Mouse (Mus musculus) CH12.LX (cell line): ENCODE data around the gene Mgat4b. TPM values are rescaled to one million over a fixed set of nuclear protein-coding genes. Genes with fewer than 3 reads are reported as not detected.

Source experiments
- DNase-seq: peaks from one replicate; pipeline ENCODE4 v3.0.0-alpha.2; 2013; ENCODE audit errors: extremely low read depth
- H3K27ac ChIP-seq: 2 replicates; pipeline ENCODE4 v1.5.1; 2012; ENCODE audit warnings: low read depth, mild to moderate bottlenecking, control low read depth, moderate library complexity; ENCODE audit not compliant: insufficient read depth
- H3K27me3 ChIP-seq: replicated peaks from 2 replicates; pipeline ENCODE3; 2012; ENCODE audit warnings: inconsistent platforms
- H3K36me3 ChIP-seq, 2 experiments: replicated peaks in 1 of 2; 2 replicates each; pipeline versions ENCODE3 to v1.6.1; 2012; ENCODE audit warnings: inconsistent platforms in 1 of 2, low read length in 1 of 2, mild to moderate bottlenecking in 1 of 2, mixed read lengths in 1 of 2, moderate library complexity in 1 of 2; ENCODE audit not compliant: control insufficient read depth in 1 of 2, insufficient read depth in 1 of 2
- H3K4me1 ChIP-seq, 2 experiments: 2 replicates each; pipeline ENCODE4 v1.6.1; 2012; ENCODE audit warnings: inconsistent platforms in 1 of 2, moderate library complexity in 1 of 2; ENCODE audit not compliant: insufficient read depth in 2 of 2, control insufficient read depth in 1 of 2
- H3K4me2 ChIP-seq: 2 replicates; pipeline ENCODE4 v1.6.1; 2012; ENCODE audit warnings: low read depth, mild to moderate bottlenecking, control low read depth; ENCODE audit not compliant: poor library complexity, insufficient read depth, severe bottlenecking
- H3K4me3 ChIP-seq, 3 experiments: fragments of 150-350 bp in 1 of 3; sonication (generic) in 1 of 3; replicated peaks in 1 of 3; 2 replicates each; pipeline versions ENCODE3 to v1.5.1; 2011 to 2012; ENCODE audit warnings: low read depth in 2 of 3, low read length in 2 of 3, mild to moderate bottlenecking in 2 of 3, moderate library complexity in 2 of 3, control low read depth in 1 of 3, improper control_type of control experiment in 1 of 3, inconsistent platforms in 1 of 3, mixed read lengths in 1 of 3; ENCODE audit not compliant: poor library complexity in 1 of 3
- H3K79me2 ChIP-seq: replicated peaks from 2 replicates; pipeline ENCODE4 v1.6.1; 2012; ENCODE audit warnings: mild to moderate bottlenecking, moderate library complexity; ENCODE audit not compliant: control insufficient read depth, poor library complexity, insufficient read depth, severe bottlenecking; ENCODE audit errors: extremely low read depth
- H3K9ac ChIP-seq: 2 replicates; pipeline ENCODE4 v1.6.1; 2012; ENCODE audit warnings: low read depth, mild to moderate bottlenecking, control low read depth, moderate library complexity; ENCODE audit not compliant: insufficient read depth
- H3K9me3 ChIP-seq: replicated peaks from 2 replicates; pipeline ENCODE3; 2012; ENCODE audit warnings: low read length, inconsistent platforms, mixed read lengths
- BHLHE40 ChIP-seq: IDR thresholded peaks from 2 replicates; pipeline ENCODE4 v1.6.1; 2011; ENCODE audit warnings: mild to moderate bottlenecking, low read depth, low read length, improper control_type of control experiment
- CHD1 ChIP-seq: IDR thresholded peaks from 2 replicates; pipeline ENCODE4 v1.6.1; 2012; ENCODE audit warnings: low read depth, low read length, improper control_type of control experiment, inconsistent platforms
- CHD2 ChIP-seq: IDR thresholded peaks from 2 replicates; pipeline ENCODE4 v1.6.1; 2011; ENCODE audit warnings: low read length, improper control_type of control experiment
- CTCF ChIP-seq, 2 experiments: IDR thresholded peaks in 1 of 2; conservative IDR thresholded peaks in 1 of 2; 2 replicates each; pipeline ENCODE4 v1.5.1; 2011 to 2012; ENCODE audit warnings: low read depth in 2 of 2, low read length in 2 of 2, improper control_type of control experiment in 1 of 2, inconsistent platforms in 1 of 2, mild to moderate bottlenecking in 1 of 2, moderate library complexity in 1 of 2
- ELF1 ChIP-seq: IDR thresholded peaks from 2 replicates; pipeline ENCODE4 v1.6.1; 2014; ENCODE audit warnings: low read depth, mild to moderate bottlenecking, inconsistent platforms, low read length, improper control_type of control experiment
- EP300 ChIP-seq: IDR thresholded peaks from 2 replicates; pipeline ENCODE4 v1.6.1; 2011; ENCODE audit warnings: low read length, improper control_type of control experiment
- HCFC1 ChIP-seq: IDR thresholded peaks from 2 replicates; pipeline ENCODE4 v1.6.1; 2012; ENCODE audit warnings: low read depth, mild to moderate bottlenecking, inconsistent platforms, low read length, improper control_type of control experiment
- IRF4 ChIP-seq: IDR thresholded peaks from 2 replicates; pipeline ENCODE4 v1.6.1; 2014; ENCODE audit warnings: low read depth, mild to moderate bottlenecking, inconsistent platforms, low read length, improper control_type of control experiment
- JUN ChIP-seq: IDR thresholded peaks from 2 replicates; pipeline ENCODE4 v1.6.1; 2011; ENCODE audit warnings: low read depth, mild to moderate bottlenecking, low read length, improper control_type of control experiment, moderate library complexity; ENCODE audit not compliant: insufficient read depth
- JUND ChIP-seq: conservative IDR thresholded peaks from 2 replicates; pipeline ENCODE4 v1.6.1; 2011; ENCODE audit warnings: low read depth, low read length, improper control_type of control experiment
- KAT2A ChIP-seq: IDR thresholded peaks from 2 replicates; pipeline ENCODE4 v1.6.1; 2012; ENCODE audit warnings: low read length, improper control_type of control experiment, inconsistent platforms; ENCODE audit not compliant: insufficient replicate concordance
- MAX ChIP-seq: IDR thresholded peaks from 2 replicates; pipeline ENCODE4 v1.6.1; 2011; ENCODE audit warnings: low read length, improper control_type of control experiment
- MAZ ChIP-seq: IDR thresholded peaks from 2 replicates; pipeline ENCODE4 v1.6.1; 2012; ENCODE audit warnings: low read depth, mild to moderate bottlenecking, inconsistent platforms, low read length, improper control_type of control experiment, moderate library complexity
- MEF2A ChIP-seq: IDR thresholded peaks from 2 replicates; pipeline ENCODE4 v1.6.1; 2014; ENCODE audit warnings: low read depth, mild to moderate bottlenecking, inconsistent platforms, low read length, improper control_type of control experiment, borderline replicate concordance
- MYC ChIP-seq: IDR thresholded peaks from 2 replicates; pipeline ENCODE4 v1.6.1; 2011; ENCODE audit warnings: low read depth, mild to moderate bottlenecking, improper control_type of control experiment, low read length
- NRF1 ChIP-seq: IDR thresholded peaks from 2 replicates; pipeline ENCODE4 v1.6.1; 2014; ENCODE audit warnings: low read depth, mild to moderate bottlenecking, inconsistent platforms, low read length, improper control_type of control experiment, moderate library complexity
- PAX5 ChIP-seq: IDR thresholded peaks from 2 replicates; pipeline ENCODE4 v1.6.1; 2012; ENCODE audit warnings: low read length, inconsistent platforms, mixed read lengths
- POLR2A ChIP-seq: IDR thresholded peaks from 2 replicates; pipeline ENCODE4 v1.6.1; 2011; ENCODE audit warnings: low read depth, mild to moderate bottlenecking, improper control_type of control experiment, low read length
- RAD21 ChIP-seq: IDR thresholded peaks from 2 replicates; pipeline ENCODE4 v1.6.1; 2011; ENCODE audit warnings: low read depth, mild to moderate bottlenecking, low read length, improper control_type of control experiment, moderate library complexity
- RCOR1 ChIP-seq: conservative IDR thresholded peaks from 2 replicates; pipeline ENCODE4 v1.6.1; 2012; ENCODE audit warnings: low read depth, mild to moderate bottlenecking, inconsistent platforms, low read length, improper control_type of control experiment
- SIN3A ChIP-seq: IDR thresholded peaks from 2 replicates; pipeline ENCODE4 v1.6.1; 2012; ENCODE audit warnings: low read length, improper control_type of control experiment, inconsistent platforms
- SMC3 ChIP-seq: IDR thresholded peaks from 2 replicates; pipeline ENCODE4 v1.6.1; 2011; ENCODE audit warnings: low read depth, low read length, improper control_type of control experiment
- TCF12 ChIP-seq: IDR thresholded peaks from 2 replicates; pipeline ENCODE4 v1.6.1; 2014; ENCODE audit warnings: low read depth, mild to moderate bottlenecking, inconsistent platforms, low read length, improper control_type of control experiment
- USF1 ChIP-seq: IDR thresholded peaks from 2 replicates; pipeline ENCODE4 v1.6.1; 2014; ENCODE audit warnings: low read depth, mild to moderate bottlenecking, inconsistent platforms, low read length, improper control_type of control experiment
- USF2 ChIP-seq: conservative IDR thresholded peaks from 2 replicates; pipeline ENCODE4 v1.6.1; 2011; ENCODE audit warnings: low read depth, low read length, improper control_type of control experiment
- ZC3H11A ChIP-seq: IDR thresholded peaks from 2 replicates; pipeline ENCODE4 v1.6.1; 2012; ENCODE audit warnings: low read depth, mild to moderate bottlenecking, inconsistent platforms, low read length, improper control_type of control experiment
- ZKSCAN1 ChIP-seq: IDR thresholded peaks from 2 replicates; pipeline ENCODE4 v1.6.1; 2012; ENCODE audit warnings: low read depth, inconsistent platforms, low read length, improper control_type of control experiment, borderline replicate concordance
- ZMIZ1 ChIP-seq: IDR thresholded peaks from 2 replicates; pipeline ENCODE4 v1.6.1; 2012; ENCODE audit warnings: low read depth, mild to moderate bottlenecking, inconsistent platforms, low read length, improper control_type of control experiment
- ZNF384 ChIP-seq: IDR thresholded peaks from 2 replicates; pipeline ENCODE4 v1.6.1; 2012; ENCODE audit warnings: low read depth, low read length, improper control_type of control experiment, inconsistent platforms
- dilution Hi-C: fragments of 300-500 bp; cut with MboI; formaldehyde crosslinking; loops from 2 replicates; pipeline ENCODE4 v1.14.3; 2020; ENCODE audit warnings: low sequenced_read_pairs; ENCODE audit not compliant: extremely low pct_unique_long_range_greater_than_20kb, extremely low pct_ligation_motif_present
- in situ Hi-C: fragments of 300-500 bp; cut with MboI; formaldehyde crosslinking; loops from 3 replicates; pipeline ENCODE4 v1.14.3; 2019; ENCODE audit warnings: low sequenced_read_pairs, low pct_ligation_motif_present, low pct_unique_long_range_greater_than_20kb, mixed read lengths
- polyA plus RNA-seq: library from polyadenylated mRNA; unstranded; fragments of >175 nt; gene quantifications from 2 replicates; pipeline ENCODE4 v1.2.1, GENCODE M21; 2012; ENCODE audit warnings: low read depth; ENCODE audit not compliant: insufficient read length
- total RNA-seq, 2 experiments: library from RNA; depleted of rRNA; stranded (reverse); fragments of 300-350 nt in 1 of 2; fragments of >200 nt in 1 of 2; gene quantifications; 2 replicates each; pipeline ENCODE4 v1.2.3; 2012 to 2014

Gene Mgat4b
- total and polyA plus RNA-seq, 3 experiments, result 4.6 to 27.4 (median 16.2) TPM

DNA sequence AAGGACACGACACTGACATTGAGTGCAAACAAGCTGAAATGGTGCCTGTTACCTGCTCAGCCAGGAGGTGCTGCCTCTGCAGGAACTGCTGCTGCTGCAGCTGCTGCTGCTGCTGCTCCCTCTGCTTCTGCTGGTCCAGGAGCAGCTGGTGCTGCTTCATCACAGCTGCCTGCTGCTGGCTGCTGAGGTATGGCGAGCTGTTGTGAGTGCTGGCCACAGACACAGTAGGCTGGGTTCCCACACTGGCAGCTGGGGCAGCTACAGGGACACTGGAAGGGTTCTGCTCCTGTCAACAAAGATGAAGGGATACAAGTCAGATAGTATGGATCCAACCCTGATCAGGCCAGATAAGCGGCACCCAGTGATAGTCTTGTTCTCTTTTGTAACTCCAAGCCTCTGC lies 52.5 kb downstream of the Mgat4b start:
- DNase-seq, result no peak
- Histone ChIP-seq H3K4me2 (no peak overlapping the region), H3K4me1 (no peaks in the 10 kb centered on the region), H3K4me3 (no peak overlapping the region), H3K27me3 (no peaks in the 10 kb centered on the region)
- in situ Hi-C loops, result no loop called here
- TF ChIP-seq MEF2A, result no peak
- no peak for TF ChIP-seq ELF1
- no peak for TF ChIP-seq ZC3H11A
- TF ChIP-seq CHD2, result no peak
- no peak for TF ChIP-seq MAZ
- TF ChIP-seq JUN, result no peak
- TF ChIP-seq ZMIZ1, result no peak
- TF ChIP-seq, all 38 proteins: peak for 0
- Histone ChIP-seq H3K79me2 (no peaks in the 10 kb centered on the region), H3K27ac (no peak overlapping the region), H3K36me3 (peaks cover 79 to 92% of the 10 kb centered on the region in 2 experiments), H3K9ac (no peak overlapping the region), H3K9me3 (no peaks in the 10 kb centered on the region)
- dilution Hi-C loops, result no loop called here

DNA sequence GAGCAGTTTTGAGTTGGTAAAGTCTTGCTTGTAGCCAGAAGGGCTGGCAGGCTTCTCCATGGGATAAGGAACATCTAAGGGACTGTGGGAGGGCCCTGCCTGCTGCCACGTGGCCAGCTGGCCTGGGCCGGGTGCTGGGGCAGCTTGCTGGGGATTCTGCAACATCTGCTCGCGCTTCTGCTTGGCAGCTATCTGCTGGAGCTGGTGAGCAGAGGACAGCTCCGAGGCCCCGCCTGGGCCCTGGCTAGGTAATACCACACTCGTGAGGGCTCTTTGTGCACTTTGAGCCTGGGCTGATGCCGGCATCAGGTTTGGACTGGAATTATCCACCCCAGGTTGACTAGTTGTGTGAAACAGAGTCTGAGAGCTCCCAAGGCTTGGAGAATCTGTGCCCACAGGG lies 55.2 kb downstream of the Mgat4b start:
- no peak for DNase-seq

DNA sequence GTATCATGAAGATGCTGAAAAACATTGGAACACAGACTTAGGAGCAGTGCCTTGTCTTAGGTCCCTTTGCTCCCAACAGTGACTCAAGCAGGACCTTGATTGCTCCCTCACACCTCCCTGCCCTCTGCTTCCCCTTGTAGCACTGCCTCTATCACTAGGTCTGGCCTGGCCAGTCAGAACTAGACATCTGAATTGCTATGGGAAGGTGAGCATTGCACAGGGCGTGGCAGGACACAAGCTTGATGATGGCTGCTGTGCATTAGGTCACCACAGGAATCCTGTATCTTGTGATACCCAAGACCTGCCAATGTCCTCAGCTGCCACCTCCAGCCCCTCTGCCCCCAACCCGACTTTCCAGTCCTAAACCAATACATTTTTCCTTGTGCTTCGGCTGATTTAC lies 56.3 kb downstream of the Mgat4b start:
- H3K9me3 ChIP-seq, result no peaks in the 10 kb centered on the region
- H3K4me3 ChIP-seq, result no peak overlapping the region
- no peak overlapping the region for H3K9ac ChIP-seq
- dilution Hi-C loops, result no loop called here
- no peaks in the 10 kb centered on the region for H3K4me1 ChIP-seq
- H3K27me3 ChIP-seq, result no peaks in the 10 kb centered on the region
- no peak overlapping the region for H3K4me2 ChIP-seq
- DNase-seq, result no peak
- TF ChIP-seq MAZ (no peak), CTCF (conservative IDR thresholded peaks at IDR 0.05 in 1 of 2, IDR thresholded peaks at IDR 0.05 in 1 of 2; ENCODE audit: low read depth in 2 of 2, low read length in 2 of 2) (no peak), MAX (no peak), ZKSCAN1 (no peak), ZNF384 (no peak), JUND (no peak), MEF2A (no peak), MYC (no peak), USF1 (no peak), HCFC1 (no peak), RAD21 (no peak)
- peaks cover 43 to 83% of the 10 kb centered on the region in 2 experiments for H3K36me3 ChIP-seq
- no peak overlapping the region for H3K27ac ChIP-seq
- in situ Hi-C loops, result no loop called here
- no peaks in the 10 kb centered on the region for H3K79me2 ChIP-seq

More for the DNA sequence above, 55.2 kb downstream of the Mgat4b start:
- Histone ChIP-seq H3K4me2 (no peak overlapping the region), H3K79me2 (no peaks in the 10 kb centered on the region), H3K36me3 (peaks cover 53 to 84% of the 10 kb centered on the region in 2 experiments), H3K9ac (no peak overlapping the region), H3K27me3 (no peaks in the 10 kb centered on the region), H3K4me3 (no peak overlapping the region), H3K27ac (no peak overlapping the region), H3K9me3 (no peaks in the 10 kb centered on the region), H3K4me1 (no peaks in the 10 kb centered on the region)
- TF ChIP-seq USF2 (no peak), NRF1 (no peak), KAT2A (no peak), EP300 (no peak), JUND (no peak), ZMIZ1 (no peak), SMC3 (no peak), CTCF (conservative IDR thresholded peaks at IDR 0.05 in 1 of 2, IDR thresholded peaks at IDR 0.05 in 1 of 2; ENCODE audit: low read depth in 2 of 2, low read length in 2 of 2) (no peak), BHLHE40 (no peak), PAX5 (no peak), RCOR1 (no peak), HCFC1 (no peak), TCF12 (no peak), CHD1 (no peak), SIN3A (no peak), JUN (no peak), IRF4 (no peak), ZKSCAN1 (no peak), POLR2A (no peak), ELF1 (no peak)
- in situ Hi-C loops, result no loop called here
- dilution Hi-C loops, result no loop called here
